Mouse (Mus musculus): ENCODE data around the gene A4galt. TPM values are rescaled to one million over a fixed set of nuclear protein-coding genes. Genes with fewer than 3 reads are reported as not detected.

A4galt gene
- polyA plus RNA-seq, 1 experiment = 28.4 TPM

DNA sequence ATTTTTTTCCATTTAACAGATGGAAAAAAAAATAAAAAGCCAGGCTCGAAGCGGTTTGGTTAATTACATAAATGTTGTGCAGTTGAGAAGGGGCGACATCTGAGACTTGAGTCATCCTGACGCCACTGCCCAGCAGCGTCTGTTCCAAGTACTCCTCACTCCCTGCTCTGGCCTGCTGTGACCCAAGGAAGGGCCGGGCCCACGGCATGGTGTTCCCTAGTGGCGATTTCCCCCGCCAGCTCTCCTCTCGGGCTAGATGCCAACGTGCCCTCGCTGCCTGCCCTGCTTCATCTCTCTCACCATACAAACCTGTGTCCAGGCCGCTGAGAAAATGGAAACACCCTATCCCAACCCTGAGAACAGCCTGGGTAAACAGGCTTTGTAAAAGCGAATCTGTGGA lies 486 bp upstream of the A4galt start:
- Histone ChIP-seq H3K27me3 (ENCODE audit: control insufficient read depth, insufficient read depth, insufficient read length) (no peaks in the 10 kb centered on the region), H3ac (ENCODE audit: control insufficient read depth, insufficient read length) (peak overlapping the region; percentile 9), H3K4me3 (peak overlapping the region; percentile 60), H3K36me3 (ENCODE audit: control insufficient read depth, insufficient read depth) (no peaks in the 10 kb centered on the region), H3K4me2 (ENCODE audit: low read depth) (peak overlapping the region; percentile 96), H3K79me2 (ENCODE audit: control insufficient read depth, insufficient read depth) (peaks cover 14% of the 10 kb centered on the region)
- peak in 1 of 3 experiments; percentile 37 for TF ChIP-seq MYOD1 (IDR thresholded peaks at IDR 0.05; ENCODE audit: control insufficient read depth in 1 of 3, insufficient read length in 2 of 3, low read depth in 2 of 3)
- no peak for TF ChIP-seq MAX (IDR thresholded peaks at IDR 0.05; ENCODE audit: low read depth)
- peak in 1 of 3 experiments; percentile 34 for TF ChIP-seq MYOG (IDR thresholded peaks at IDR 0.05; ENCODE audit: control insufficient read depth in 1 of 3, insufficient read depth in 1 of 3, insufficient read length in 2 of 3, low read depth in 2 of 3)

GRCm38 (mm10) chr15:83250651-83251175 lies 861 bp downstream of the A4galt start:
- H3K27me3 ChIP-seq (ENCODE audit: control insufficient read depth, insufficient read depth, insufficient read length) = no peaks in the 10 kb centered on the region

DNA sequence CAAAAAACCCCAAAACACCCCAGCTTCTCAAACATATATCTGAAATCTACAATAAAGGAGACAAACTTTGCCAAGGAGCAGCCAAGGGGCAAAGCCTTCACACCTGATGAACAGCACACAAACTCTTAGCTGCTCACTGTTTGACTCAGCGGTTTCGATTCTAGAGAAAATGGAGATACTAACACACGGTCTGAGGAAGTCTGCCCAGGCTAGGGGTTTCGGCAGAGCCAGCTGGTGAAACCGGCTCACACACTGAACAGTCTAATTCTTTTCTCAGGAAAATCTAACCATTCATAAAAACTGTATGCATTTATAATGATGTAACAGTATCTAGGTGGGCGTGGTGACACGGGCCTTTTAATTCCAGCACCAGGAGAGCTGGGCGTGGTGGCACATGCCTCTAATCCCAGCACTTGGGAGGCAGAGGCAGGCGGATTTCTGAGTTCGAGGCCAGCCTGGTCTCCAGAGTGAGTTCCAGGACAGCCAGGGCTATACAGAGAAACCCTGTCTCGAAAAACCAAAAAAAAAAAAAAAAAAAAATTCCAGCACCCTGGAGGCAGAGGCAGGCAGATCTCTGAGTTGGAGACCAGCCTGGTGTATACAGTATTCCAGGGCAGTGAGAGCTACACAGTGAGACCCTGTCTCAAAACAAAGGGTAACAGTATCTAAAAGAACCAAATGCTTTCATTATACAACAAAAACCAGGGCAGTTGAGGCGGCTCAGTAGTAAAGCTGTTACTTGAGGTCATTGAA lies 1.9 kb downstream of the A4galt start:
- no peak overlapping the region for H3ac ChIP-seq (ENCODE audit: control insufficient read depth, insufficient read length)
- H3K4me3 ChIP-seq = peak overlapping the region; percentile 60
- no peaks in the 10 kb centered on the region for H3K36me3 ChIP-seq (ENCODE audit: control insufficient read depth, insufficient read depth)
- TF ChIP-seq SRF (IDR thresholded peaks at IDR 0.05; ENCODE audit: control insufficient read depth, insufficient read length, low read depth) (no peak), MAX (IDR thresholded peaks at IDR 0.05; ENCODE audit: low read depth) (no peak), MYOG (IDR thresholded peaks at IDR 0.05; ENCODE audit: control insufficient read depth in 1 of 3, insufficient read depth in 1 of 3, insufficient read length in 2 of 3, low read depth in 2 of 3) (no peak), E2F4 (IDR thresholded peaks at IDR 0.05; ENCODE audit: insufficient read depth) (no peak), POLR2AphosphoS2 (IDR thresholded peaks at IDR 0.05; ENCODE audit: insufficient read length, low read depth) (no peak), POLR2A (IDR thresholded peaks at IDR 0.05; ENCODE audit: insufficient read length, low read depth) (no peak)
- no peaks in the 10 kb centered on the region for H3K27me3 ChIP-seq (ENCODE audit: control insufficient read depth, insufficient read depth, insufficient read length)
- H3K4me2 ChIP-seq (ENCODE audit: low read depth) = peak overlapping the region; percentile 96
- peaks cover 14% of the 10 kb centered on the region for H3K79me2 ChIP-seq (ENCODE audit: control insufficient read depth, insufficient read depth)

More at GRCm38 (mm10) chr15:83250651-83251175, 861 bp downstream of the A4galt start:
- Histone ChIP-seq H3K79me2 (ENCODE audit: control insufficient read depth, insufficient read depth) (peaks cover 14% of the 10 kb centered on the region), H3K36me3 (ENCODE audit: control insufficient read depth, insufficient read depth) (no peaks in the 10 kb centered on the region), H3ac (ENCODE audit: control insufficient read depth, insufficient read length) (peak overlapping the region; percentile 9), H3K4me2 (ENCODE audit: low read depth) (peak overlapping the region; percentile 96), H3K4me3 (peak overlapping the region; percentile 60)
- TF ChIP-seq REST (IDR thresholded peaks at IDR 0.05; ENCODE audit: insufficient read depth, insufficient read length) (no peak), USF1 (IDR thresholded peaks at IDR 0.05; ENCODE audit: low read depth) (no peak), E2F4 (IDR thresholded peaks at IDR 0.05; ENCODE audit: insufficient read depth) (no peak), TCF12 (IDR thresholded peaks at IDR 0.05; ENCODE audit: insufficient read depth, poor library complexity, severe bottlenecking) (no peak), CEBPB (IDR thresholded peaks at IDR 0.05; ENCODE audit: insufficient read depth, poor library complexity, severe bottlenecking) (no peak), TCF3 (IDR thresholded peaks at IDR 0.05; ENCODE audit: insufficient read length, low read depth) (no peak)

DNA sequence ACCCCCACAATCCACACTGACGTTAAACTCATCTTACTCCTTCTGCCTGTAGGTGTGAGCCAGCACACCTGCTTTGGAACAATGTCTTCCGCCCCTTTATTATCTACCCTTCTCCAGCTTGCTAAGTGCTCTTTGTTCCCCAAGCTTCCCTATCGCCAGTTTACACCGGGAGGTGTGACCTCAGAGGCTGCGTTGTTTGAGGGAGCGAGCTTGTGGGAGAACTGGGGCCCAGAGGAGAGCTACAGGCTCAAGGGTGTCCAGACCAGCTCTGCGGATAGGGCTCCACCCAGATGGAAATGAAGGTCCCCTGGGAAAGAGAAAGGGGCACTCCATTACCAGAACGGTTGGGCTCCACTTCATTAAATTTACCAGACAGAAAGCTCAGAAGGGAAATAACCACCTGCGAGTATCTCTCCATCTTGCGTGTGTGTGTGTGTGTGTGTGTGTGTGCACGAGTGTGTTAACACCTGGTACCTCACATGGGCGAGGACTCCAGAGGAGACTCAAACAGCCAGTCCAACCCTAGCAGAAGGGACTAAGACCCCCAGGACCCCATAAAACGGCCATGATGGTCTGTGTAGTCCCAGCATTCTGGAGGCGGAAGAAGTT lies 3.2 kb downstream of the A4galt start:
- no peak overlapping the region for H3K4me3 ChIP-seq
- no peak overlapping the region for H3K4me2 ChIP-seq (ENCODE audit: low read depth)
- no peak overlapping the region for H3ac ChIP-seq (ENCODE audit: control insufficient read depth, insufficient read length)
- no peaks in the 10 kb centered on the region for H3K27me3 ChIP-seq (ENCODE audit: control insufficient read depth, insufficient read depth, insufficient read length)
- TF ChIP-seq POLR2AphosphoS2 (IDR thresholded peaks at IDR 0.05; ENCODE audit: insufficient read length, low read depth) (no peak), TCF12 (IDR thresholded peaks at IDR 0.05; ENCODE audit: insufficient read depth, poor library complexity, severe bottlenecking) (no peak), MAX (IDR thresholded peaks at IDR 0.05; ENCODE audit: low read depth) (no peak), E2F4 (IDR thresholded peaks at IDR 0.05; ENCODE audit: insufficient read depth) (no peak), POLR2A (IDR thresholded peaks at IDR 0.05; ENCODE audit: insufficient read length, low read depth) (no peak), CEBPB (IDR thresholded peaks at IDR 0.05; ENCODE audit: insufficient read depth, poor library complexity, severe bottlenecking) (no peak), SRF (IDR thresholded peaks at IDR 0.05; ENCODE audit: control insufficient read depth, insufficient read length, low read depth) (no peak), MYOD1 (IDR thresholded peaks at IDR 0.05; ENCODE audit: control insufficient read depth in 1 of 3, insufficient read length in 2 of 3, low read depth in 2 of 3) (no peak), REST (IDR thresholded peaks at IDR 0.05; ENCODE audit: insufficient read depth, insufficient read length) (no peak), TCF3 (IDR thresholded peaks at IDR 0.05; ENCODE audit: insufficient read length, low read depth) (no peak), MYOG (IDR thresholded peaks at IDR 0.05; ENCODE audit: control insufficient read depth in 1 of 3, insufficient read depth in 1 of 3, insufficient read length in 2 of 3, low read depth in 2 of 3) (no peak), USF1 (IDR thresholded peaks at IDR 0.05; ENCODE audit: low read depth) (no peak)
- H3K36me3 ChIP-seq (ENCODE audit: control insufficient read depth, insufficient read depth) = no peaks in the 10 kb centered on the region
- H3K79me2 ChIP-seq (ENCODE audit: control insufficient read depth, insufficient read depth) = peaks cover 14% of the 10 kb centered on the region

DNA sequence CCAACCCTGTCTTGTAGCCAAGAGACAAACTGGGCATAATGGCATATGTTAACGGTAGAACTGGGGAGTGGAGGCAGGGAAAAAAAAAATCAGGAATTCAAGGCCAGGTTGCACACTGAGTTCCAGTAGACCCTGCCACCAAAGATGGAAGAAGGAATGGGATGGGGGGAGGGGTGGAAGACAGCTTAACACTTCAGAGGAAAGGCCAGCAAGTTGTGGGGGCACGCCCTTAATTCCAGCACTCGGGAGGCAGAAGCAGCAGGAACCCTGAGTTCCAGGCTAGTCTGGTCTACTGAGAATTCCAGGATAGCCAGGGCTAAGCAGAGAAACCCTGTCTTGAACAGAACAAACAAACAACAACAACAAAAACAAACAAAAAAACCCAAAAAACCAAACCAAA lies 7.2 kb downstream of the A4galt start:
- H3K4me3 ChIP-seq = no peak overlapping the region
- TF ChIP-seq REST (IDR thresholded peaks at IDR 0.05; ENCODE audit: insufficient read depth, insufficient read length) = no peak
- TF ChIP-seq MAX (IDR thresholded peaks at IDR 0.05; ENCODE audit: low read depth) = no peak
- TF ChIP-seq POLR2AphosphoS2 (IDR thresholded peaks at IDR 0.05; ENCODE audit: insufficient read length, low read depth) = no peak
- TF ChIP-seq TCF12 (IDR thresholded peaks at IDR 0.05; ENCODE audit: insufficient read depth, poor library complexity, severe bottlenecking) = no peak
- TF ChIP-seq MYOG (IDR thresholded peaks at IDR 0.05; ENCODE audit: control insufficient read depth in 1 of 3, insufficient read depth in 1 of 3, insufficient read length in 2 of 3, low read depth in 2 of 3) = no peak
- no peak for TF ChIP-seq POLR2A (IDR thresholded peaks at IDR 0.05; ENCODE audit: insufficient read length, low read depth)
- no peak for TF ChIP-seq USF1 (IDR thresholded peaks at IDR 0.05; ENCODE audit: low read depth)
- TF ChIP-seq SRF (IDR thresholded peaks at IDR 0.05; ENCODE audit: control insufficient read depth, insufficient read length, low read depth) = no peak
- TF ChIP-seq MYOD1 (IDR thresholded peaks at IDR 0.05; ENCODE audit: control insufficient read depth in 1 of 3, insufficient read length in 2 of 3, low read depth in 2 of 3) = no peak
- no peak for TF ChIP-seq E2F4 (IDR thresholded peaks at IDR 0.05; ENCODE audit: insufficient read depth)
- TF ChIP-seq TCF3 (IDR thresholded peaks at IDR 0.05; ENCODE audit: insufficient read length, low read depth) = no peak
- TF ChIP-seq CEBPB (IDR thresholded peaks at IDR 0.05; ENCODE audit: insufficient read depth, poor library complexity, severe bottlenecking) = no peak
- H3K36me3 ChIP-seq (ENCODE audit: control insufficient read depth, insufficient read depth) = no peaks in the 10 kb centered on the region
- H3ac ChIP-seq (ENCODE audit: control insufficient read depth, insufficient read length) = no peak overlapping the region
- no peak overlapping the region for H3K4me2 ChIP-seq (ENCODE audit: low read depth)
- peaks cover 7% of the 10 kb centered on the region for H3K79me2 ChIP-seq (ENCODE audit: control insufficient read depth, insufficient read depth)
- no peaks in the 10 kb centered on the region for H3K27me3 ChIP-seq (ENCODE audit: control insufficient read depth, insufficient read depth, insufficient read length)

All from myocyte (in vitro differentiated cells).